Comparison of ENCODE assay signal across 9 mouse cellular contexts in genomic region chr19:55123001-55123536, GRCm38 (mm10). TPM values are rescaled to one million over a fixed set of nuclear protein-coding genes. Genes with fewer than 3 reads are reported as not detected.
DNase-seq lines count a peak whose midpoint lies in the region; ATAC-seq and TF ChIP-seq lines count a peak whose summit lies in the region.
"Had no signal": no experiment of that assay in that cellular context is flagged by ENCODE, and none has a peak within 500 bp of the region (broad histone marks: within the 10 kb centered on the region; RNA-seq: fewer than 3 reads in every experiment).

No protein-coding gene starts in this region.

- no peak for TF ChIP-seq CTCF in gastrocnemius, adult 2 months (IDR thresholded peaks at IDR 0.05)

- no peak overlapping the region for H3K4me2 ChIP-seq in midbrain, embryonic 16.5 days (ENCODE audit: low read length)
- H3K4me2 ChIP-seq in heart, embryonic 12.5 days = no peak overlapping the region

- peak; percentile 26 for DNase-seq in layer of hippocampus, adult 11-12 months (ENCODE audit: low spot score)
- no peak for DNase-seq in layer of hippocampus, adult 9-10 months (ENCODE audit: low spot score)
- DNase-seq in embryonic facial prominence, embryonic 10.5 days (ENCODE audit: low spot score) = peak; percentile 49
- peak; percentile 47 for DNase-seq in layer of hippocampus, adult 9-11 months
- DNase-seq in adrenal gland, adult 8-10 months = no peak
- DNase-seq in gastrocnemius, adult 2 months = no peak

- H3K27ac ChIP-seq in embryonic facial prominence, embryonic 10.5 days (replicated peaks) = peak overlapping the region; percentile 82
- peak overlapping the region; percentile 71 for H3K27ac ChIP-seq in midbrain, embryonic 16.5 days (ENCODE audit: low read length)
- no peak overlapping the region for H3K27ac ChIP-seq in heart, embryonic 12.5 days (ENCODE audit: poor library complexity, severe bottlenecking)
- no peak overlapping the region for H3K27ac ChIP-seq in gastrocnemius, adult 2 months

- intact Hi-C loops in gastrocnemius, adult 2 months (cut with DNase I) = no loop called here

- 50% methylated on average over 11 of the region's 11 CpGs for WGBS in embryonic facial prominence, embryonic 10.5 days
- WGBS in midbrain, embryonic 16.5 days = 14% methylated on average over 11 of the region's 11 CpGs
- WGBS in heart, embryonic 12.5 days = 59% methylated on average over 11 of the region's 11 CpGs

- H3K9me3 ChIP-seq in embryonic facial prominence, embryonic 10.5 days = no peaks in the 10 kb centered on the region
- no peaks in the 10 kb centered on the region for H3K9me3 ChIP-seq in midbrain, embryonic 16.5 days (replicated peaks; ENCODE audit: control insufficient read depth, low read length, poor library complexity, severe bottlenecking)
- H3K9me3 ChIP-seq in heart, embryonic 12.5 days (replicated peaks) = no peaks in the 10 kb centered on the region

- H3K9ac ChIP-seq in midbrain, embryonic 16.5 days (ENCODE audit: low read depth, low read length) = no peak overlapping the region
- H3K9ac ChIP-seq in heart, embryonic 12.5 days = no peak overlapping the region

- ATAC-seq in midbrain, embryonic 16.5 days = peak; percentile 83
- ATAC-seq in heart, embryonic 12.5 days (ENCODE audit: insufficient number of reproducible peaks, low FRiP score) = no peak

- H3K4me1 ChIP-seq in embryonic facial prominence, embryonic 10.5 days = peaks cover 34% of the 10 kb centered on the region
- H3K4me1 ChIP-seq in midbrain, embryonic 16.5 days (ENCODE audit: control insufficient read depth, insufficient read depth, low read length) = no peaks in the 10 kb centered on the region; the same call in 1 of the 2 replicates
- peaks cover 36% of the 10 kb centered on the region for H3K4me1 ChIP-seq in heart, embryonic 12.5 days (replicated peaks)

- H3K27me3 ChIP-seq in embryonic facial prominence, embryonic 10.5 days (replicated peaks; ENCODE audit: low read depth, poor library complexity, severe bottlenecking) = no peaks in the 10 kb centered on the region
- no peaks in the 10 kb centered on the region for H3K27me3 ChIP-seq in midbrain, embryonic 16.5 days (ENCODE audit: control insufficient read depth, insufficient read depth, low read depth, low read length)
- no peaks in the 10 kb centered on the region for H3K27me3 ChIP-seq in heart, embryonic 12.5 days (replicated peaks)

- H3K4me3 ChIP-seq in embryonic facial prominence, embryonic 10.5 days = no peak overlapping the region
- no peak overlapping the region for H3K4me3 ChIP-seq in midbrain, embryonic 16.5 days (ENCODE audit: low read depth, low read length)
- no peak overlapping the region for H3K4me3 ChIP-seq in heart, embryonic 12.5 days
- no peak overlapping the region for H3K4me3 ChIP-seq in gastrocnemius, adult 2 months
- H3K4me3 ChIP-seq: myocyte had no signal

- no peaks in the 10 kb centered on the region for H3K36me3 ChIP-seq in embryonic facial prominence, embryonic 10.5 days (replicated peaks)
- no peaks in the 10 kb centered on the region for H3K36me3 ChIP-seq in midbrain, embryonic 16.5 days (ENCODE audit: control insufficient read depth, insufficient read depth, low read length)
- H3K36me3 ChIP-seq in heart, embryonic 12.5 days = no peaks in the 10 kb centered on the region

RNA-seq across cellular contexts. Expression of gene Gpam, which starts 4.0 kb away (rescaled TPM):
- 18.1 and 20.4 TPM in 2 replicates for polyA plus RNA-seq in embryonic facial prominence, embryonic 10.5 days (2016; fragmentation: Nextera tagmentation; extraction: Ambion mirVana)
- 25.2 and 28.3 TPM in 2 replicates for polyA plus RNA-seq in midbrain, embryonic 16.5 days (2015; fragmentation: Nextera tagmentation; extraction: Ambion mirVana)
- 11.9 and 12.8 TPM in 2 replicates for polyA plus RNA-seq in heart, embryonic 12.5 days (2016; fragmentation: Nextera tagmentation; extraction: Ambion mirVana)
- total RNA-seq in adrenal gland, adult 8-10 months (2022) = 100 to 1,000 TPM in 3 of 4 experiments, 10 to 100 TPM in 1; 77.4 to 450 (median 220) TPM
- total RNA-seq in gastrocnemius, adult 2 months (2021) = 100 to 1,000 TPM in 1 of 2 experiments, 10 to 100 TPM in 1; 69.0 to 124 TPM

RNA-seq across cellular contexts. Expression of gene Tectb, which starts 57.5 kb away (rescaled TPM):
- not detected in 2 replicates for polyA plus RNA-seq in embryonic facial prominence, embryonic 10.5 days (2016; fragmentation: Nextera tagmentation; extraction: Ambion mirVana)
- 0.15 and 0.41 TPM in 2 replicates for polyA plus RNA-seq in midbrain, embryonic 16.5 days (2015; fragmentation: Nextera tagmentation; extraction: Ambion mirVana)
- polyA plus RNA-seq in heart, embryonic 12.5 days (2016; fragmentation: Nextera tagmentation; extraction: Ambion mirVana) = not detected in 2 replicates
- under 1 TPM in 2 of 4 experiments, not detected in 2; 0.55 to 0.66 TPM for total RNA-seq in adrenal gland, adult 8-10 months (2022)
- not detected for total RNA-seq in gastrocnemius, adult 2 months (2021)
- polyA plus RNA-seq: myocyte had no signal

Comparison
In these comparisons a context has a peak if more than half of its experiments do, and no peak if none do; other contexts are left out.
1. DNase-seq: peak in layer of hippocampus, adult 11-12 months (single experiment), embryonic facial prominence, embryonic 10.5 days (single experiment) and layer of hippocampus, adult 9-11 months (single experiment); none in layer of hippocampus, adult 9-10 months (single experiment), adrenal gland, adult 8-10 months (single experiment) and gastrocnemius, adult 2 months (single experiment).
2. H3K27ac ChIP-seq: peak in embryonic facial prominence, embryonic 10.5 days (single experiment) and midbrain, embryonic 16.5 days (single experiment); none in heart, embryonic 12.5 days (single experiment) and gastrocnemius, adult 2 months (single experiment).